Mouse (Mus musculus): Measurements from ENCODE around the gene Thy1. TPM values are rescaled to one million over a fixed set of nuclear protein-coding genes. Genes with fewer than 3 reads are reported as not detected.
A peak's percentile ranks its signal among the peaks of the same experiment; 100 is the strongest.

The Thy1 gene
- polyA plus RNA-seq, 1 experiment from 2014 or later, result 0.26 TPM

DNA sequence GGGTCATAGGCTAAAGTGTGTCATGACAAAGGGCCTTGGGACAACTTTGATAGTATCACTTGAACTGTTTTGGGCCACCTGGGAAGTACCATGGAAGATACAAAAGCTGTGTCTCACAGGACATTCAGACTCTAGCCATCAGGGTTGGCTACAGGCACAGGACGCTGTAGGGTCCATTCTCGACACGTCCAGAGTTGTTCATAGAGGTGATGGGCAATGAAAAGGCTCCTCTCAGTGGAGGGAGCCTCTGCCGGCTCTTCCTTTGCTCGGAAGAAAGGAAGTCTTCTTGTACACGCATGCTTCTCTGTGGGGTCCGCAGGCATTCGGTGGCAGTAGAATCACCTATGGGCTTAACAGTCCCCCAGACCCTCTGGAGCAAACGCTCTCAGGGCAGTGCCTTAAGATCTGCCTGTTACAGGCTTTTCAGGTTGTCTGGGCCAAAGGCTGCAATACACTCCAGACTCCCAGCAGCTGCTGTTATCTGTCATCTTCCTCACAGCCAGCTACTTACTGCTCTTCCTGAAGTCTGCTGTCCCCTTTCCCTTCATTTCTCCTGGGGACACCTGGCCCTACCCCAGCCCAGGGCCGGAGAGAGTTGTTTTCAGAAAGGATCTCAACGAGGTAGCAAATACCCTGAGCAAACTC, 34.2 kb downstream of the Thy1 start:
- ATAC-seq (ENCODE audit: insufficient read depth), result no peak
- no peaks in the 10 kb centered on the region; the same call in 1 of the 2 replicates for H3K4me1 ChIP-seq (replicated peaks)
- H3K36me3 ChIP-seq (replicated peaks), result no peaks in the 10 kb centered on the region
- no peaks in the 10 kb centered on the region for H3K9me3 ChIP-seq (replicated peaks)
- H3K4me3 ChIP-seq (replicated peaks), result no peak overlapping the region
- WGBS (ENCODE audit: insufficient replicate concordance), result 64% methylated on average over 11 of the region's 11 CpGs
- no peak overlapping the region for H3K4me2 ChIP-seq
- H3K27me3 ChIP-seq, result peaks cover 20% of the 10 kb centered on the region
- no peak overlapping the region for H3K9ac ChIP-seq
- H3K27ac ChIP-seq (replicated peaks), result no peak overlapping the region

DNA sequence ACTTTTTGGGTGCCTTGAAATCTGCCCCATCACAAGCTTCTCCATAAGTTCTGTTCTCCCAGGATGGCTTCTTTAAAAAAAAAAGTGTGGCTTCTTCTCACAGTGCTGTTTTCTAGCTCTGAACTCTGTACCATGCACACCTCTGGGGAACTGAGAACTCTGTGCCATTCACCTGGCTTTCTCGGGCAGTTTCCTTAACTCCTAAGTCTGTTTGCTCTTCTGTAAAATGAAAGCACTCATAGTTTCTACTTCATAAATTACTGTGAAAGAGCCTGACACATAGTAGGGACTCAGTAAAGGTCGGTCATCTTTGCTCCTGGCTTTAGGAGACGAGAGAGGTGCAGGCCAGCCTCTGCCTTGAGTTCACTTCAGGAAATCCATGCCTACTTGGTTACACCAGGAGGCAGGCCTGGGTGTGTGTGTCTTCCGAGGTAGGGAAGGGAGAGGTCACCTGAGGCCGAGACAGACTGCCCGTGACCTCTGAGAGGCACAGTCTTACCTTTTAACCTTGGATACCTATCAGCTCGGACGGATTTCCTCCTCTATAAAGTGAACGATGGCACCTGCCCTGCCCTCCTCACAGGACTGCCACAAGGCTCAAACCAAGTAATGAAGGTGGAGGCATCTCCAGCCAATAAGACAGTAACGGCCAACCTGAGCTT, 35.1 kb downstream of the Thy1 start:
- Histone ChIP-seq H3K9ac (no peak overlapping the region), H3K4me3 (replicated peaks) (no peak overlapping the region), H3K4me2 (no peak overlapping the region), H3K27ac (replicated peaks) (no peak overlapping the region), H3K4me1 (replicated peaks) (peaks cover under 1% of the 10 kb centered on the region), H3K27me3 (peaks cover 26% of the 10 kb centered on the region), H3K36me3 (replicated peaks) (no peaks in the 10 kb centered on the region), H3K9me3 (replicated peaks) (no peaks in the 10 kb centered on the region)
- no peak for ATAC-seq (ENCODE audit: insufficient read depth)
- 68% methylated on average over 10 of the region's 10 CpGs for WGBS (ENCODE audit: insufficient replicate concordance)

DNA sequence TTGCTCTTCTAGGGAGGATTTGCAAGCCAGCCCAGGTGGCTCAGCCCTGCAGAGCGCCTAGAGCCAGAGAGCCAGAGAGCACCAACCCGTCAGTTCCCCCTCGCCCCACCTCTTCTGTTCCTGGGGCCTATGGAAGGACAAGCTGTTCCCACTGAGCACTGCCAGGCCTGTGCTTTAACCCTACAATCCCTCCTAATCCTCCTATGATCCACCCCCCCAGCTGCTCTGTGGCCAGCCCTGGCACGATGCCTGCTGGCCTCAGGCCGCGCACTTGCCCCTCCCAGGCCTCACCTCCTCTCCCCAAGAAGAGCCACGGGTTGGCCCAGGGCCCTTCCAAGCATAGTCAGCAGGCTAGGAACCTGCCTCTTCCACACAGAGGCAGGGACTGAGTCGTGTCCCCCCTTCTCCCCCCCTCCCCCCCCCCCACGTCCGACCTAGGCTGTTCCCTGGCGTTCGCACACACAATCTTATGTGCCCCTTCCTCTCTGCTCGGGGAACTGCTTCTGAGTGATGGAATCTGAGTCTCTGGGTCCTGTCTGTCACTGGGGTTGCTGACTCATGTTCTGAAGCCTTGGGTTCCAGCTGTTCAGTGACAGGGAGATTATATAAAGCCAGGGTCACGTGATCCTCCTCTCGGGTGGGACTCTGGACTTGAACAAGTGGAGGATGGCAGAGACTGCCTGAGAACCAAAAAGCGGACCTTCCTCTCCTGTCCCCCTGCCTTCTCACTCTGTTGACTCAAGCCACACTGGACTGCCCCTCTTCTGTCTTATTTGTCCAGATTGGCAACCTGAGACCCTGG, 36.0 kb downstream of the Thy1 start:
- no peaks in the 10 kb centered on the region for H3K36me3 ChIP-seq (replicated peaks)
- H3K27ac ChIP-seq (replicated peaks), result no peak overlapping the region
- peaks cover 9% of the 10 kb centered on the region for H3K4me1 ChIP-seq (replicated peaks)
- no peak overlapping the region for H3K4me2 ChIP-seq
- H3K9me3 ChIP-seq (replicated peaks), result no peaks in the 10 kb centered on the region
- 33% methylated on average over 16 of the region's 16 CpGs for WGBS (ENCODE audit: insufficient replicate concordance)
- no peak overlapping the region for H3K4me3 ChIP-seq (replicated peaks)
- no peak for ATAC-seq (ENCODE audit: insufficient read depth)
- H3K27me3 ChIP-seq, result peaks cover 35% of the 10 kb centered on the region
- no peak overlapping the region for H3K9ac ChIP-seq

DNA sequence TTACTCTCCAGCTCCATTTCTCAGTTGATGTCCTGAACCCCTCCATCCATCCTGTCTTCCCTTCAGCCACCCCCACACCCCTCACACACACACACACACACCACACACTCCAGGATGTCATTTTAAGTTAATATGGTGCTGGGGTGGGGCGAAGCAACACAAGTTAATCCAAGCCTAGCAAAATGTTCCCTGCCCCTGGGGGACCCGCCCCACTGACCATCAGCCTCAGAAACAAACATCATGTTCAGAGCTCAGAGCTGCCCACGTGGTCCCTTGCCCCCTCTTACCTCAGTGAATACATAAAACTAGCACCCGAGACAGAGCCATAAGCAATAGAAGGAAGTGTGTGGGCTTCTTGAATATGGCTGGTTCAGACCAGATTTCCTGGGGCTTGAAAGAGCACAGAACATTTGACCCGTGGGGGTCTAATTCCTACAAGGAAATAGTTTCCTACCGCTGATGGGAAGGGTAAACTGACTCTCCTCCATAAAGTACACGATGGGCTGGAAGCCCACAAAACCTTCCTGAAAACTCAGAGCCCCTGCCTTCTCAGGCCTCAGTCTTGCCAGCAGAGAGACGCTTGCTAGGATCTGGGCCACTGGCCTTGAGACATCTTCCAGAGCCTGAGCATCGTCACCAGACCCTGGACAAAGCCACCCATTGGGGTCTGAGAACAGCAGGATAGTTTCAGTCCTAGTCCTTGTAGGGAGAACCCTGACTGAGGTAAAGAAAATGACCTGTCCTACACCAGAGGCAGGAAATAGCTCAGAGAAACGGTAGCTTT, 37.0 kb downstream of the Thy1 start:
- WGBS (ENCODE audit: insufficient replicate concordance), result 38% methylated on average over 10 of the region's 10 CpGs
- peaks cover 20% of the 10 kb centered on the region for H3K4me1 ChIP-seq (replicated peaks)

DNA sequence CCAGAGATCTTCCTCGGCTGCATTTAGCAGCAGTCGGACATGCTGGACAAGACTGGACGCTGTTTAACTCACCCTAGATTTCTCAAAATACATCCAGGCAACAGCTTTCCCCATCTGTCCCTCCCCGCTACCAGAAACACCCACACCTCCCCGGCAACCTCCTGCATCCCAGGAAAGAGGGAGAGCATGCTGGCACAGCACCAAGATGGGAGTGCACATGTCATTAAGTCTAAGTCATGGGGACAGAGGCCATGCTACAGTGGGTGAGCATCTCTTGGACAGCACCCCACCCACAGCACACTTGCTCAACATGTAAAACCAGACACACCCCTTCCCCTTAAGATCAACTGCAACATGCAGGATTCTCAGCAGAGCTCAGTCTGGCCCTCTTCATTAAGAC, 37.8 kb downstream of the Thy1 start:
- no peak for ATAC-seq (ENCODE audit: insufficient read depth)
- H3K27me3 ChIP-seq, result peaks cover 53% of the 10 kb centered on the region

More for the DNA sequence above, 37.0 kb downstream of the Thy1 start:
- Histone ChIP-seq H3K27ac (replicated peaks) (no peak overlapping the region), H3K36me3 (replicated peaks) (no peaks in the 10 kb centered on the region), H3K4me2 (no peak overlapping the region), H3K27me3 (peaks cover 46% of the 10 kb centered on the region), H3K9ac (no peak overlapping the region), H3K9me3 (replicated peaks) (no peaks in the 10 kb centered on the region), H3K4me3 (replicated peaks) (no peak overlapping the region)
- ATAC-seq (ENCODE audit: insufficient read depth), result no peak

DNA sequence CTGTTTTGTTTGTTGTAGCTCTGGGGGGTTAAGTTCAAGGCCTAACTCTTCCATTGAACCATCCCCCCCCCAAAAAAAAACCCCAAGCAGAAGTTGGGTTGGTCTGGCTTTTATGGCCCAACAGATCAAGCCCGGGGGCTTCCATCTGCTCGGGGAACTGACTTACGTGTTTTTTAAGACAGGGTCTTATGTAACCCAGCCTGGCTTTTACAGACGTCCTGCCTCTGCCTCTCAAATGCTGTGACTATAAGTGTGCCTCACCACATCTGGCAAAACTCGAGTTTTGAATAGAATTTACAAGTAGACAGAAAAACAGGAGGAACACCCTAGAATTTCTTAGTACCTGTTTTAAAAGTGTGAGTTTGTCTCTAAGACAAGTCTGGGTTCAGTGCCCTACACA, 38.4 kb downstream of the Thy1 start:
- Histone ChIP-seq H3K4me2 (no peak overlapping the region), H3K36me3 (replicated peaks) (no peaks in the 10 kb centered on the region), H3K27ac (replicated peaks) (no peak overlapping the region), H3K27me3 (peaks cover 59% of the 10 kb centered on the region), H3K4me3 (replicated peaks) (no peak overlapping the region), H3K9me3 (replicated peaks) (no peaks in the 10 kb centered on the region), H3K4me1 (replicated peaks) (peaks cover 31% of the 10 kb centered on the region), H3K9ac (no peak overlapping the region)
- 50% methylated on average over 5 of the region's 5 CpGs for WGBS (ENCODE audit: insufficient replicate concordance)
- no peak for ATAC-seq (ENCODE audit: insufficient read depth)

More for the DNA sequence above, 37.8 kb downstream of the Thy1 start:
- H3K9me3 ChIP-seq (replicated peaks), result no peaks in the 10 kb centered on the region
- no peak overlapping the region for H3K4me2 ChIP-seq
- no peak overlapping the region for H3K27ac ChIP-seq (replicated peaks)
- no peak overlapping the region for H3K4me3 ChIP-seq (replicated peaks)
- peaks cover 27% of the 10 kb centered on the region for H3K4me1 ChIP-seq (replicated peaks)
- WGBS (ENCODE audit: insufficient replicate concordance), result 63% methylated on average over 5 of the region's 5 CpGs
- H3K9ac ChIP-seq, result no peak overlapping the region
- H3K36me3 ChIP-seq (replicated peaks), result no peaks in the 10 kb centered on the region

DNA sequence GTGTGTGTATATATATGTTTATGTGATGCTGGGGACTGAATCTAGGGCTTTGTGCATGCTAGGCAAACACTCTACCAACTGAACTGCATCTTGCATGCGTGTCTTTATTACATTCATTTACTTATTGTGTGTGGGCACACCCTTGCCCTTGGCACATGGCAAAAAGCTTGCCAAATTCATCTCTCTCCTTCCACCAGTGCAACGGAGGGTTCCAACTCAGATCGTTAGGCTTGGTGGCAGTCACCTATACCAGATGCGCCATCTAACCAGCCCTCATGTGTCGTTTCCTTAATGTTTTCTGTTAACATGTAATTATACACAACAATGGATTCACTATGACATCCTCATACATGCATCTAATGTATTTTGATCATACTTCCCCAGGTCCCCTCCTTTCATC, 39.1 kb downstream of the Thy1 start:
- Histone ChIP-seq H3K4me3 (replicated peaks) (no peak overlapping the region), H3K9ac (no peak overlapping the region), H3K36me3 (replicated peaks) (no peaks in the 10 kb centered on the region), H3K27me3 (peaks cover 66% of the 10 kb centered on the region), H3K4me2 (no peak overlapping the region), H3K9me3 (replicated peaks) (no peaks in the 10 kb centered on the region), H3K4me1 (replicated peaks) (peaks cover 34% of the 10 kb centered on the region), H3K27ac (replicated peaks) (no peak overlapping the region)
- 77% methylated on average over 5 of the region's 5 CpGs for WGBS (ENCODE audit: insufficient replicate concordance)
- ATAC-seq (ENCODE audit: insufficient read depth), result no peak

DNA sequence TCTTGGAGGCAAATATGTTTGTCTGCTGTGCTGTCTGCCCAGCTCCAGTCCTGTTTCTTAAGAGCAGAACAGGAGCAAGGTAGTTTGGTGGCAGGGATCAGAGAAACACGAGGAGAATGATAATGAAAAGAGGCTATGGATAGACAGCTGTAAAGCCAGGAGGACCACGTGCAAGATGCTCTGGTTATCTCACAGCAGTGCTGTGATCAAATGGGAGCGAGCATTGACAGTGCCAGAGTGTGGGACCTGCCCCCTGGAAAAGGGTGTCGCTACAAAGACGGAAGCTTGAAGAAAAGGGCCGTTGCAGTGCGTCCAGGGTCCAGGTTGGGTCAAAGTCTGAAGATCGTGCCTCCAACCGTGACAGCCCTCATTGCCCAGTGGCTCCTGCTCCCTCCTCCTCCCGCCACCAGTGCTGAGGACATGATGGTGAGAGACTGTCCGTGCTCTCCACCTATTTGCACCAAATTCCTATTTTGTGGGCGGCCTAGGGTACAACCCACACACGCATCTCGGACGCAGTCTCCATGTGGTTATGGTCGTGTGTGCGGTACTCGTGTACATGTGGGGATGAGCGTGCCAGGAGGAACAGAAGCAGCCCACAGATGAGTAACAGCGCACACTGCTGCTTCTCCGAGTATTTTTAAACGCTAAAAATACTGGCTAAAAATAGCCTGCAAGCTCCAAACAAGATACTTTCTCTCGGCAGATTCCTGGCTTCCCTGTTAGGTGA, 40.4 kb downstream of the Thy1 start:
- no peaks in the 10 kb centered on the region for H3K9me3 ChIP-seq (replicated peaks)
- H3K36me3 ChIP-seq (replicated peaks), result no peaks in the 10 kb centered on the region
- no peak overlapping the region for H3K27ac ChIP-seq (replicated peaks)
- no peak overlapping the region for H3K9ac ChIP-seq
- H3K27me3 ChIP-seq, result peaks cover 70% of the 10 kb centered on the region
- peak overlapping the region; percentile 61 for H3K4me3 ChIP-seq (replicated peaks)
- H3K4me2 ChIP-seq, result peak overlapping the region; percentile 95
- WGBS (ENCODE audit: insufficient replicate concordance), result 9% methylated on average over 23 of the region's 23 CpGs
- ATAC-seq (ENCODE audit: insufficient read depth), result no peak
- peaks cover 39% of the 10 kb centered on the region for H3K4me1 ChIP-seq (replicated peaks)

DNA sequence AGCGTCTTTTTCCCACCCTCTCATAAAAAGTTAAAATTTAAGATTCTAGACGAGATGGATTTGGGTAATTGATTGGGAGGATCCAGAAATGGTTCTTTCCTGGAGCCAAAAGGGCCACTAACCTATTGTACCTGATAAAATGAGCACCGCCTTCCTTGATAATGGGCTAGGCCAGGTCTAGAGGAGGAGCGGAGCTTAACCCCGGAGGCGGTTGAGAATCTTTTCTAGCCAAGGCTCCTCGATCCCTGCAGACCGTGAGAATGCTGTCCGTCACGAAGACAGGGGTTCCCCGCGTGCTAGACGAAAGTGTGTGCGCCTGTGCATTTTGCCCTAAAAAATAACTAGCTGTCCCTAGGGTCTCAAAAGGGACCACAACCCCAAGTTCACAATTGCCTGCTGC, 41.1 kb downstream of the Thy1 start:
- WGBS (ENCODE audit: insufficient replicate concordance), result under 1% methylated on average over 14 of the region's 14 CpGs
- Histone ChIP-seq H3K9me3 (replicated peaks) (no peaks in the 10 kb centered on the region), H3K4me1 (replicated peaks) (peaks cover 42% of the 10 kb centered on the region), H3K9ac (peak overlapping the region; percentile 31; the same call in 1 of the 2 replicates), H3K4me2 (peak overlapping the region; percentile 95), H3K27ac (replicated peaks) (no peak overlapping the region), H3K27me3 (peaks cover 76% of the 10 kb centered on the region), H3K36me3 (replicated peaks) (no peaks in the 10 kb centered on the region), H3K4me3 (replicated peaks) (peak overlapping the region; percentile 61)
- ATAC-seq (ENCODE audit: insufficient read depth), result 0 out of 2 replicates have a peak, but pooled peaks have one; percentile 27

DNA sequence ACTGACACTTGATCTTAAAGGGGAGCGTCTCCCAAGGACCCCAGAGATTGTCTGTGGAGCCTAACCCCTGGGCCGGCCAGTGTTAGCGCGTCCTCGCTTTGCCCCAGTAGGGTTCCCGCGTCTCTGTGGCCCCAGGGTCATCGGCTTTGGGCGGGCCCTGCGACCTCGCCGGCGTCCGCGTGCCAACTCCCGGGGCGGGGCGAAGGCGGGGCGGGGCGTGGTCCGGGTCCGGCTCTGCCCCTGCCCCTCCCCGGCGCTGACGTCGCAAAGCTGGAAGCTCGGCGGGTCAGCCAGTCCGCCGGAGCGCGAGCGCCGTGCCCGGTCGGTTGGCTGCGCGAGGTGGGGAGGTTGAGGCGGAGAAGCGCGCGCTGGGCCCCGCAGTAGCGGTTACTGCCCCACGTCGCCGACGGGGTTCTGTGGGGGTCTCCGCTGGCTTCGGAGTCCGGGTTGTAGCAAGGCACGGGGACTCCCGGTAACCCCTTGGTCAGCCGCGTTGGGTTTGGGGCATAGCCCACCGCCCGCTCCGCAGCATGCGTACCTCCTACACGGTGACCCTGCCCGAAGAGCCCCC, 41.6 kb downstream of the Thy1 start:
- WGBS (ENCODE audit: insufficient replicate concordance), result under 1% methylated on average over 58 of the region's 62 CpGs
- Histone ChIP-seq H3K9me3 (replicated peaks) (no peaks in the 10 kb centered on the region), H3K9ac (peak overlapping the region; percentile 45), H3K4me3 (replicated peaks) (peak overlapping the region; percentile 61), H3K36me3 (replicated peaks) (no peaks in the 10 kb centered on the region), H3K27ac (replicated peaks) (no peak overlapping the region), H3K4me1 (replicated peaks) (peaks cover 47% of the 10 kb centered on the region), H3K4me2 (peak overlapping the region; percentile 95), H3K27me3 (peaks cover 76% of the 10 kb centered on the region)
- ATAC-seq (ENCODE audit: insufficient read depth), result peak; percentile 77
